Mouse (Mus musculus) midbrain, postnatal 0 days (tissue): ENCODE measurements around the gene Ldb3. TPM values are rescaled to one million over a fixed set of nuclear protein-coding genes. Genes with fewer than 3 reads are reported as not detected.
A peak's percentile ranks its signal among the peaks of the same experiment; 100 is the strongest.

Experiments
- ATAC-seq: fragments of 200-750 bp; cut with Nextera tagmentation; 2 replicates; pipeline ENCODE4 v1.8.0; 2017; ENCODE audit warnings: moderate number of reproducible peaks, mild to moderate bottlenecking, moderate TSS enrichment, moderate library complexity; ENCODE audit not compliant: low FRiP score
- DNase-seq: peaks from one replicate; pipeline ENCODE4 v3.0.0-alpha.2; 2015; ENCODE audit warnings: low spot score
- H3K27ac ChIP-seq: fragments of 300-500 bp; sonication (generic); 2 replicates; pipeline ENCODE4 v1.5.1; 2014; ENCODE audit warnings: low read depth, mild to moderate bottlenecking, low read length, mixed read lengths
- H3K27me3 ChIP-seq: fragments of 300-500 bp; sonication (generic); 2 replicates; pipeline ENCODE4 v1.6.1; 2014; ENCODE audit warnings: low read length, control low read depth, mixed read lengths; ENCODE audit not compliant: insufficient read depth
- H3K36me3 ChIP-seq: fragments of 300-500 bp; sonication (generic); 2 replicates; pipeline ENCODE4 v1.6.1; 2014; ENCODE audit warnings: low read length, control low read depth, mixed read lengths; ENCODE audit not compliant: insufficient read depth
- H3K4me1 ChIP-seq: fragments of 300-500 bp; sonication (generic); 2 replicates; pipeline ENCODE4 v1.6.1; 2014; ENCODE audit warnings: mild to moderate bottlenecking, control low read depth, antibody characterized with exemption, low read length, mixed read lengths; ENCODE audit not compliant: insufficient read depth
- H3K4me2 ChIP-seq: fragments of 300-500 bp; sonication (generic); 2 replicates; pipeline ENCODE4 v1.6.1; 2014; ENCODE audit warnings: low read depth, mild to moderate bottlenecking, low read length, mixed read lengths; ENCODE audit not compliant: poor library complexity, severe bottlenecking
- H3K4me3 ChIP-seq: fragments of 300-500 bp; sonication (generic); 2 replicates; pipeline ENCODE4 v1.5.1; 2014; ENCODE audit warnings: low read depth, mild to moderate bottlenecking, low read length, moderate library complexity
- H3K9ac ChIP-seq: fragments of 300-500 bp; sonication (generic); replicated peaks from 2 replicates; pipeline ENCODE4 v1.6.1; 2014; ENCODE audit warnings: mild to moderate bottlenecking, low read length, moderate library complexity, mixed read lengths; ENCODE audit not compliant: poor library complexity, severe bottlenecking
- H3K9me3 ChIP-seq: fragments of 300-500 bp; sonication (generic); 2 replicates; pipeline ENCODE4 v1.6.1; 2016; ENCODE audit warnings: low read length, control low read depth
- CTCF ChIP-seq: IDR thresholded peaks from 2 replicates; pipeline ENCODE4 v1.5.1; 2016; ENCODE audit warnings: antibody characterized with exemption, mild to moderate bottlenecking
- WGBS: fragments of 180-500 bp; shearing (Covaris S2); extraction: QIAGEN DNeasy Blood & Tissue Kit; methylation state at CpG from one replicate; pipeline ENCODE4 v1.1.7; 2014; 5-methylcytosine and 5-hydroxymethylcytosine counted together
- polyA plus RNA-seq: library from polyadenylated mRNA; unstranded; fragments of >200 nt; fragmentation: Nextera tagmentation; extraction: Ambion mirVana; gene quantifications from 2 replicates; pipeline ENCODE4 v1.2.1, GENCODE M21; 2015
- total RNA-seq: library from RNA; depleted of rRNA; stranded (reverse); fragments of >200 nt; gene quantifications from 2 replicates; pipeline ENCODE4 v1.2.3, GENCODE M21; 2014

The Ldb3 gene
- total and polyA plus RNA-seq, 2 experiments from 2014 or later: 1.1 to 1.6 TPM

- no peak for TF ChIP-seq CTCF
- H3K27me3 ChIP-seq: no peaks in the 10 kb centered on the region
- H3K9ac ChIP-seq: no peak overlapping the region
- H3K36me3 ChIP-seq: no peaks in the 10 kb centered on the region
- no peaks in the 10 kb centered on the region for H3K9me3 ChIP-seq
- no peak overlapping the region for H3K4me3 ChIP-seq
- DNase-seq (no peak), ATAC-seq (no peak)
- no peak overlapping the region for H3K27ac ChIP-seq
- WGBS: 90% methylated on average over 9 of the region's 9 CpGs
- no peaks in the 10 kb centered on the region for H3K4me1 ChIP-seq
- H3K4me2 ChIP-seq: no peak overlapping the region
Observed at GRCm38 (mm10) chr14:34558947-34559346, 29.5 kb downstream of the Ldb3 start.

- Histone ChIP-seq H3K9ac (no peak overlapping the region), H3K4me1 (no peaks in the 10 kb centered on the region), H3K4me3 (no peak overlapping the region), H3K27me3 (no peaks in the 10 kb centered on the region), H3K4me2 (no peak overlapping the region), H3K27ac (no peak overlapping the region), H3K36me3 (no peaks in the 10 kb centered on the region), H3K9me3 (no peaks in the 10 kb centered on the region)
- ATAC-seq (no peak), DNase-seq (no peak)
- 69% methylated on average over 13 of the region's 13 CpGs for WGBS
- no peak for TF ChIP-seq CTCF
Observed at GRCm38 (mm10) chr14:34555211-34555610, 33.3 kb downstream of the Ldb3 start.

- ATAC-seq (no peak), DNase-seq (no peak)
- H3K27me3 ChIP-seq: no peaks in the 10 kb centered on the region
- TF ChIP-seq CTCF: no peak
- no peaks in the 10 kb centered on the region for H3K36me3 ChIP-seq
- no peak overlapping the region for H3K27ac ChIP-seq
- no peak overlapping the region for H3K9ac ChIP-seq
- no peak overlapping the region for H3K4me2 ChIP-seq
- no peaks in the 10 kb centered on the region for H3K4me1 ChIP-seq
- 76% methylated on average over 3 of the region's 3 CpGs for WGBS
- H3K4me3 ChIP-seq: no peak overlapping the region
- H3K9me3 ChIP-seq: no peaks in the 10 kb centered on the region
Observed at GRCm38 (mm10) chr14:34554047-34554446, 34.4 kb downstream of the Ldb3 start.

- 94% methylated on average over 6 of the region's 6 CpGs for WGBS
- H3K4me2 ChIP-seq: no peak overlapping the region
- H3K27me3 ChIP-seq: no peaks in the 10 kb centered on the region
- no peak for ATAC-seq
- H3K27ac ChIP-seq: no peak overlapping the region
- no peak for TF ChIP-seq CTCF
- no peak overlapping the region for H3K4me3 ChIP-seq
- H3K9me3 ChIP-seq: no peaks in the 10 kb centered on the region
- H3K9ac ChIP-seq: no peak overlapping the region
- no peaks in the 10 kb centered on the region for H3K36me3 ChIP-seq
- no peak for DNase-seq
- no peaks in the 10 kb centered on the region for H3K4me1 ChIP-seq
Observed at GRCm38 (mm10) chr14:34553470-34553869, 35.0 kb downstream of the Ldb3 start.

- ATAC-seq (no peak), DNase-seq (no peak)
- Histone ChIP-seq H3K4me1 (no peaks in the 10 kb centered on the region), H3K9me3 (no peaks in the 10 kb centered on the region), H3K4me3 (no peak overlapping the region), H3K36me3 (no peaks in the 10 kb centered on the region), H3K9ac (no peak overlapping the region), H3K27me3 (no peaks in the 10 kb centered on the region), H3K4me2 (no peak overlapping the region), H3K27ac (no peak overlapping the region)
- WGBS: 88% methylated on average over 5 of the region's 5 CpGs
- TF ChIP-seq CTCF: no peak
Observed at GRCm38 (mm10) chr14:34552226-34552625, 36.3 kb downstream of the Ldb3 start.

GRCm38 (mm10) chr14:34549004-34549671 lies 39.3 kb downstream of the Ldb3 start:
- peak; percentile 98 for TF ChIP-seq CTCF
- DNase-seq: peak; percentile 92
- Histone ChIP-seq H3K27ac (peak overlapping the region; percentile 87), H3K36me3 (no peaks in the 10 kb centered on the region), H3K4me3 (peak overlapping the region; percentile 76), H3K4me1 (no peaks in the 10 kb centered on the region), H3K9ac (peak overlapping the region; percentile 97), H3K9me3 (no peaks in the 10 kb centered on the region), H3K27me3 (no peaks in the 10 kb centered on the region), H3K4me2 (peak overlapping the region; percentile 85)
- ATAC-seq: peak; percentile 96
- WGBS: 2% methylated on average over 47 of the region's 55 CpGs
